Mouse (Mus musculus) bone marrow macrophage, adult 2 months (primary cell): ENCODE measurements at regions not wholly inside any gene's neighbourhood (a gene's known extent, or its start where the extent isn't known, plus 50 kb on each side); places are given as distances from the start of the nearest gene placed in this dataset.

Experiments used
- CTCF ChIP-seq: IDR thresholded peaks from 2 replicates; pipeline ENCODE4 v1.5.1; 2012; ENCODE audit warnings: low read depth, mild to moderate bottlenecking, low read length, moderate library complexity
- POLR2A ChIP-seq: IDR thresholded peaks from 2 replicates; pipeline ENCODE4 v1.6.1; 2012; ENCODE audit warnings: mild to moderate bottlenecking, low read depth, low read length, borderline replicate concordance

- TF ChIP-seq CTCF (no peak), POLR2A (no peak)
Observed at GRCm38 (mm10) chr1:137428110-137428509, 467.9 kb upstream of the Nr5a2 start.
